Mouse (Mus musculus): ENCODE measurements around the gene Ly6g6d. TPM values are rescaled to one million over a fixed set of nuclear protein-coding genes. Genes with fewer than 3 reads are reported as not detected.
"Not testable (repeated sequence)": the region's sequence is repeated elsewhere in the genome, so short reads cannot be mapped to it uniquely, and the experiment has no call there.

Ly6g6d gene
- polyA plus RNA-seq, 1 experiment: 2.9 TPM

- DNase-seq (ENCODE audit: extremely low spot score in 1 of 2, low spot score in 1 of 2): no peak
Observed at GRCm38 (mm10) chr17:35049561-35050016, 28.3 kb downstream of the Ly6g6d start, which contains the start of gene Clic1. TSS of gene Clic1 (plus strand) at chr17:35049966.

GRCm38 (mm10) chr17:35048932-35049440 is 28.9 kb downstream of the Ly6g6d start:
- DNase-seq (ENCODE audit: extremely low spot score in 1 of 2, low spot score in 1 of 2): no peak

- no peak for DNase-seq (ENCODE audit: extremely low spot score in 1 of 2, low spot score in 1 of 2)
Observed at GRCm38 (mm10) chr17:35048149-35048931, 29.5 kb downstream of the Ly6g6d start.

GRCm38 (mm10) chr17:35047688-35048087 is 30.2 kb downstream of the Ly6g6d start:
- DNase-seq (ENCODE audit: extremely low spot score in 1 of 2, low spot score in 1 of 2): no peak

GRCm38 (mm10) chr17:35046681-35047455 is 31.0 kb downstream of the Ly6g6d start, which contains the start of gene Msh5:
TSS of gene Msh5 (minus strand) at chr17:35046745.
- peak; percentile 89 to 94 for DNase-seq (ENCODE audit: extremely low spot score in 1 of 2, low spot score in 1 of 2)

GRCm38 (mm10) chr17:35045807-35046680 is 31.8 kb downstream of the Ly6g6d start:
- DNase-seq (ENCODE audit: extremely low spot score in 1 of 2, low spot score in 1 of 2): no peak

GRCm38 (mm10) chr17:35044904-35045806 is 32.7 kb downstream of the Ly6g6d start:
- DNase-seq (ENCODE audit: extremely low spot score in 1 of 2, low spot score in 1 of 2): no peak

- DNase-seq (ENCODE audit: extremely low spot score in 1 of 2, low spot score in 1 of 2): no peak
Observed at GRCm38 (mm10) chr17:35043794-35044193, 34.1 kb downstream of the Ly6g6d start.

- DNase-seq (ENCODE audit: extremely low spot score in 1 of 2, low spot score in 1 of 2): peak; percentile 37 to 56
Observed at GRCm38 (mm10) chr17:35039121-35039873, 38.6 kb downstream of the Ly6g6d start.

GRCm38 (mm10) chr17:35034896-35035295 is 43.0 kb downstream of the Ly6g6d start:
- DNase-seq (ENCODE audit: extremely low spot score in 1 of 2, low spot score in 1 of 2): no peak

- not testable (repeated sequence) for DNase-seq (ENCODE audit: extremely low spot score in 1 of 2, low spot score in 1 of 2)
Observed at GRCm38 (mm10) chr17:35033703-35034102, 44.2 kb downstream of the Ly6g6d start.

- no peak for DNase-seq (ENCODE audit: extremely low spot score in 1 of 2, low spot score in 1 of 2)
Observed at GRCm38 (mm10) chr17:35032323-35032870, 45.5 kb downstream of the Ly6g6d start.

GRCm38 (mm10) chr17:35031880-35032279 is 46.0 kb downstream of the Ly6g6d start:
- no peak for DNase-seq (ENCODE audit: extremely low spot score in 1 of 2, low spot score in 1 of 2)

- DNase-seq (ENCODE audit: extremely low spot score in 1 of 2, low spot score in 1 of 2): no peak
Observed at GRCm38 (mm10) chr17:35031272-35031671, 46.6 kb downstream of the Ly6g6d start.

GRCm38 (mm10) chr17:35029691-35030532 is 48.0 kb downstream of the Ly6g6d start:
- no peak for DNase-seq (ENCODE audit: extremely low spot score in 1 of 2, low spot score in 1 of 2)

GRCm38 (mm10) chr17:35028315-35028714 is 49.5 kb downstream of the Ly6g6d start:
- DNase-seq (ENCODE audit: extremely low spot score in 1 of 2, low spot score in 1 of 2): no peak
